Mouse (Mus musculus) thymus, adult 2 months (tissue): ENCODE measurements around the gene Pik3c2b.

Source experiments
- CTCF ChIP-seq: fragments of 200-500 bp; IDR thresholded peaks from 2 replicates; pipeline ENCODE4 v1.5.1; 2012; ENCODE audit warnings: mild to moderate bottlenecking, control low read depth, low read length, moderate library complexity, borderline replicate concordance; ENCODE audit not compliant: control insufficient read depth, poor library complexity, insufficient read depth; ENCODE audit errors: extremely low read depth
- POLR2A ChIP-seq: fragments of 200-500 bp; IDR thresholded peaks from 2 replicates; pipeline ENCODE4 v1.6.1; 2012; ENCODE audit warnings: mild to moderate bottlenecking, low read length, control low read depth, moderate library complexity; ENCODE audit not compliant: control insufficient read depth, poor library complexity, insufficient read depth; ENCODE audit errors: extremely low read depth

DNA sequence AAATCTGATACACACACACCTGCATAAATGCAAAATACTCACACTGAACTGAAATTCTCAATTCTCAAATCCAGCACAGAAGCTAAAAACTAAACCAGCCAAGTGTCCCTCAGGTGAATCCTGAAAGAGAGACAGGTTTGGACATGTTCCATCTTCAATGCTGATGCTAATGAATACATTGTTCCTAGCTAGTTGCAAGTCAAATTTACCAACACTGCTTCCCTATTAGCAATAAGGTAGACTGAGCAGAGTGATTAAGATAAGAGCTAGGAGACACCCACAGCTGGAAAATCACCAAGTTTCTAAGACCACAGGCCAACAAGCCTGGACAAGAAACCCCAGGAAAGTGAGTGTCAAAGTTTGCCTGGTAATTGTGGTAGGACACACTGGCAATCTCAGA lies 26.2 kb upstream of the Pik3c2b start:
- TF ChIP-seq CTCF (no peak), POLR2A (no peak)
